Mouse (Mus musculus) cortical plate, adult 2 months (tissue): ENCODE measurements around the gene Chn2. TPM values are rescaled to one million over a fixed set of nuclear protein-coding genes. Genes with fewer than 3 reads are reported as not detected.

Experiments
- H3K27ac ChIP-seq: fragments of 200-500 bp; 2 replicates; pipeline ENCODE4 v1.5.1; 2012; ENCODE audit warnings: low read length, control low read depth, inconsistent platforms; ENCODE audit not compliant: insufficient read depth
- H3K4me1 ChIP-seq: fragments of 200-500 bp; 2 replicates; pipeline ENCODE4 v1.6.1; 2011; ENCODE audit warnings: low read length; ENCODE audit not compliant: control insufficient read depth, insufficient read depth
- H3K4me3 ChIP-seq: fragments of 200-500 bp; 2 replicates; pipeline ENCODE4 v1.5.1; 2011; ENCODE audit warnings: mild to moderate bottlenecking, low read length, control low read depth; ENCODE audit not compliant: insufficient read depth
- CTCF ChIP-seq: fragments of 200-500 bp; IDR thresholded peaks from 2 replicates; pipeline ENCODE4 v1.5.1; 2011; ENCODE audit warnings: mild to moderate bottlenecking, control low read depth, low read length; ENCODE audit not compliant: insufficient read depth; ENCODE audit errors: extremely low read depth
- POLR2A ChIP-seq: fragments of 200-500 bp; IDR thresholded peaks from 2 replicates; pipeline ENCODE4 v1.6.1; 2011; ENCODE audit warnings: mild to moderate bottlenecking, low read length, control low read depth; ENCODE audit not compliant: insufficient read depth; ENCODE audit errors: extremely low read depth
- polyA plus RNA-seq: library from polyadenylated mRNA; depleted of rRNA; stranded (reverse); fragments of >200 nt; gene quantifications from 2 replicates; pipeline ENCODE4 v1.2.3, GENCODE M21; 2012

Chn2 gene
- polyA plus RNA-seq, 1 experiment = 54.9 TPM

DNA sequence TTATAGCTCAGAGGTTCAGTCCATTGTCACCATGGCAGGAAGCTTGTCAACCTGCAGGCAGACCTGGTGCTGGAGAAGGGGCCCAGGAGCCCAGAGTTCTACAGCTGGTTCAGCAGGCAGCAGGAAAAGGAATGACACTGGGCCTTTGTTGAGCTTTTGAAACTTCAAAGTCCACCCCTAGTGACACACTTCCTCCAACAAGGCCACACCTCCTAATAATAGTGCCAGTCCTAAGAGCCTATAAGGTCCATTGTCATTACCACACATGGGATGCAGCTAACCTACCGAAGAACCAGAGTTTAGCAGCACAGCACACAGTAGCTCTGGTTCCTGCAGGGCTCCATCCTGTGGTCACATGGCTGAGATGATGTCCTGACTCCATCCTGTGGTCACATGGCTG is 13.3 kb downstream of the Chn2 start:
- no peak for TF ChIP-seq CTCF
- Histone ChIP-seq H3K4me1 (peaks cover 7% of the 10 kb centered on the region; the same call in 1 of the 2 replicates), H3K27ac (no peak overlapping the region), H3K4me3 (no peak overlapping the region)

DNA sequence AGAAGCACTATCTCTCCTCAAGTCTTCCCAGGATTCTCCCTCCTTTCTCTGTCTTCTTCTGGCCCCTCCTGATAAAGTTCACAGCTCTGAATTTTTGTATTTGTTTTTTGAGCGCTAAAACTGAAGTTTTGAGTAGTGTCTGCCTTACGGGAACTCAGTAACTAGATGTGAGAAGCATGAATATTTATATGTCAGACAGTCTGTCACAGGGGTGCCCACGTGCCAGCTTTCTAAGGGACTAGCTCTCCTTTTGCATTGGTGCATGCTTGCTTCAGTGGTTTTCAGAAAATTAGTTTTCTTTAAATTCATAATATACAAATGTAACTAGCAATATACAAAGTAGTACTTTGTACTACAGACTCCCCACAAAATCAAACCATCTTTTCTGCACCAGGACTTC is 14.0 kb downstream of the Chn2 start:
- Histone ChIP-seq H3K4me1 (peaks cover 7% of the 10 kb centered on the region; the same call in 1 of the 2 replicates), H3K27ac (no peak overlapping the region), H3K4me3 (no peak overlapping the region)
- no peak for TF ChIP-seq POLR2A

DNA sequence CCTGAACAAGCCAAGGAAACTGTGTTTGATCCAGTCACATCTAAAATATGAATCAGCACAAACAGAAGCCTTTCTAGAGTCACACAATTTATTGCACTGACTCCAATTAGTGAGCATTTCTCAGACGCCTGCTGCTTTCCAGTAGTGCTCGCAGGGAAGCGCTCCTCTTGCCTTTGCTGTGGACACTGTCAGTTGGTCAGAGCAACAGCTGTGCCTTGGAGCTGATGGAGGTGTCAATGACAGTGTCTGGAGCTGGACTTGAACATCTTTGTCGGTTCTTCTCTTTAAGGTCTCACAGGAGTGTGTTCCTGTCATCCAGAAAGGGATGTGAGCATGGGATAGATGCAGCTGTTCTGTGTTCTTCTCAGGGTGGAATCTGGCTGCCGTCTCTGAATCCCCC is 16.0 kb downstream of the Chn2 start:
- TF ChIP-seq POLR2A (no peak), CTCF (no peak)
- no peak overlapping the region for H3K27ac ChIP-seq
- peaks cover 7% of the 10 kb centered on the region; the same call in 1 of the 2 replicates for H3K4me1 ChIP-seq
- no peak overlapping the region for H3K4me3 ChIP-seq

DNA sequence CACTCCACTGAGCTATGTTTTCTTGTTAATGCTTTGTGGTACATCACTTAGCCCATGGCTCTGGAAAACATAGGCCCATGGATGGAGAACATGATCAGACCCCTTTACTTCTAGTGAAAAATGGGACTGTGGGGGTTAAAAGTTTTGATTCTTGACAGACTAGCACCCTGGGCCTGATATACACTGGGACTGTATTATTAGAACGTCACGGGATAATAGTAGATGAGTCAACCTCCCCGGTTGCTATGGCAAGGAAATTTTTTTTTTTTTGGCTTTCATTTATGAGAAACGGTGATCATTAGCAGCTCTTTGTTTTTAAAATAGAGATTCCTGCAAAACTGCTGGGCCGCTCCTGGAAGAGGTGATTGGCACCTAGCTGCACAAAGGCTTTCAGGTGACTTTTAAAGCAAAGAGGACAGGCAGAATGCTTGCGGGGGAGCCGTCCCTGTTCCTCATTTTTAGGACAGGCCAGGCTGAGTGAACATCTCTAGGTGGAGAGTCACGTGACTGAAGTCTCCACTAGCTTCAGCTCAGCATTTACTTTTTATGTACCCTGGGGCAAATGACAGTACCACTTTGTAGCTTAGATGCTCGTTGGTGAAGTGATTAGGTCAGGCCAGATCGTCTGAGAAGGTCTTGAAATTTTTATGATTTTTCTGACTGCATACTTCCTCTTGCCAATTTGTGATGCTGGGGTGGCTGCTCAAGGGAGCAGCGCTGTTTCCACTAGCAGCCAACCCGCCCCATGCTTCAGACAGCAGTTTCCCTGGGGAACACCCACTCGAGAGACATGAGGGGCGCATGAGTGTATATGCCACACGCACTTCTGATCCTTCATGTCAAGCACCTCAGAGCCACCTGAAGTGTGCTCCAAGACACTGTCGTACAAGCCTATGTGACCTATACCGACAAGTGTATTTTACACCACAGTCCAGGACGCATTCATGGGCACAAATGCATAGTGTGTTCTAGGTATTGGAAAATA is 17.5 kb downstream of the Chn2 start:
- H3K4me1 ChIP-seq = peaks cover 7% of the 10 kb centered on the region; the same call in 1 of the 2 replicates
- no peak overlapping the region for H3K4me3 ChIP-seq
- H3K27ac ChIP-seq = no peak overlapping the region
- no peak for TF ChIP-seq POLR2A
- no peak for TF ChIP-seq CTCF

DNA sequence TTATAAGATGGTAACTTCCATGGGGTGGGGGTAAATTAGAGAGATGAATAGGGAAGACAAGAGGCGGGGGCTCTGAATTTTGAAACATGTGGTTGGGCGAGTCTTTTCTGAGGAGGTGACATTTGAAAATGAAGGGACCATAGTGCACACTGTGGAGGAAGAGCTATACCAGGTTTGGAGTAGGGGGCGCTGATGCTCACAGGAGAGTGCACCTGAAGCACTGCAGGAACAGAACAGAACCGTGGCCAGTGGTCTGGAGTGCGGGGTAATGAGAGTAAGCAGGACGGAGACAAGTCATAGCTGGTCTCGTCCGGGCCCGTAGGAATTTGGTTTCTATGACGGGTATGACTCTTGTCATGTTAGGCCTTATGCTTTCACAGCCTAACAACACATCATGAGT is 18.3 kb downstream of the Chn2 start:
- Histone ChIP-seq H3K4me1 (peaks cover 7% of the 10 kb centered on the region; the same call in 1 of the 2 replicates), H3K27ac (no peak overlapping the region), H3K4me3 (no peak overlapping the region)
- no peak for TF ChIP-seq POLR2A
- no peak for TF ChIP-seq CTCF

DNA sequence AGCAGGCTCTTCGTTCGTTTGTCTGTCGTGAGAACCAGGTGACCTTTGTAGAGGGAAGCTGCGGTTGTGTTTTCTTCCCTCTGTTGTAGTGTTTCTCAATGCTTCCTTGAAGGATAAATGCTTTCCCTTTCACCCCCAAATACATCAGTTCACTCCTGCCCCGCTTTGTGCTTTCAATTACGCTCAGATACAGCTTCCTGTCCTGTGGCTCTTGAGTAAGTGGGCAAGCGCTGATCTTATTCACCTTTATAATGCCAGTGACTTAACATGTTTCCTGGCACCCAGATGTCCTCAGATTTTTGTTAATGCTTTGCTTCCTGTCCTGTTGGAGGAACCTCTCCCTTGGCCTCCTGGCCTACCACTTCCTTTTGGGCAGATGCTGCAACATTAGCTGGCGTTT is 19.5 kb downstream of the Chn2 start:
- Histone ChIP-seq H3K4me1 (peaks cover 6% of the 10 kb centered on the region; the same call in 1 of the 2 replicates), H3K4me3 (no peak overlapping the region), H3K27ac (no peak overlapping the region)
- TF ChIP-seq POLR2A = no peak
- TF ChIP-seq CTCF = no peak

DNA sequence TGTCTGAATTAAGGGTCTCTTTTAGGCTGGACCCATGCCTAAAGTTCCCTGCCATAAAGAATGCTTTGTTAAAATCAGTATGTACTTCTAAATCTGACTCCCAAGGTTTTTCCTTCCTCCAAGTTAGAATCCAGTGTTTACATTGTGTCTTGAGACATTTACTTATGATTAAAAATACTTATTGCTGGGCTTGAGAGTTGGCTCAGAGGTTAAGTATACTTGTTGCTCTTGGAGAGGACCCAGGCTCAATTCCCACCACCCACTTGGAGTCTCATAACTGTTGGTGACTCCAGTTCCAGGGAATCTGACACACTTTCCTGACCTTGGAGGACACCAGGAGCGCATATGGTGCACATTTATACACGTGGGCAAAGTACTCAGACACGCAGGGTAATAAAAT is 20.9 kb downstream of the Chn2 start:
- H3K4me3 ChIP-seq = no peak overlapping the region
- H3K4me1 ChIP-seq = peaks cover 6% of the 10 kb centered on the region; the same call in 1 of the 2 replicates
- no peak for TF ChIP-seq POLR2A
- TF ChIP-seq CTCF = no peak
- H3K27ac ChIP-seq = no peak overlapping the region

DNA sequence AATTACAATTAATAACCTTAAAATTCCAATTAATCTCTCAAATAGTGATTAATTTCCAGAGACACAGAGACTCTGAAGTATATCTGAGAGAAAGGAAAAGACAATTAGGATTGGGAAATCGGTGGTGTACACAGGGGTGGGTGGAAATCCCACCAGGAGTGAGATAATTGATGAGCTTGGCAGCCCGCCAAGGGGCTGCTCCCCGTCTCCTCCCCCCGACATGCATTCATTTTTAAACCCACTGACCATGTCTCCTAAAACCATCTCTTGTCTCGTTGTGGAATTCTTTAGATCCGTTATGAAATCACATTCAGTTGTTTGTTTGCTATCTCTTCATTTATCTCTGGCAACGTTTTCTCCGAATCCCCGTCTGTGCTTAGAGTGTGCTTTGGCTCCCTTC is 22.0 kb downstream of the Chn2 start:
- TF ChIP-seq CTCF (no peak), POLR2A (no peak)
- Histone ChIP-seq H3K4me1 (peaks cover 3% of the 10 kb centered on the region; the same call in 1 of the 2 replicates), H3K4me3 (no peak overlapping the region), H3K27ac (no peak overlapping the region)

DNA sequence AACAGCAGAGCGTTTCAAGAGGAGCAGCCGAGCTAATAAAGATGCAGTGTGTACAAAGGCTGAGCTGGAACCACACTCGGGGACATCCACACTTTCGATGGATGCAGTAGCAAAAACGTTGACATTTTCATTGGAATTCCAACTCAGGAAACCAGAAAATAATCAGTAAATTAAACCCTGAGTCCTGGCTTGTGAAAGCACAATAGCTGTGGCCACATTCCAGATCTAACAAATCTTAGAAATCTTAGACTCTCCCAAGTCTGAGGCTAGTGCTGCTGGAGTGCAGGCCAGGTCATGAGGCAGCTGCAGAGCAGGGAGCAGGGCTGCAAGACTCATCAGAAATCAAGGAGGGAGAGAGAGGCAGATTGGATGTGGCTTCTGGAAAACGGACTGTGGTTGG is 24.5 kb downstream of the Chn2 start:
- no peak overlapping the region for H3K27ac ChIP-seq
- no peaks in the 10 kb centered on the region for H3K4me1 ChIP-seq
- TF ChIP-seq CTCF (no peak), POLR2A (no peak)
- no peak overlapping the region for H3K4me3 ChIP-seq

DNA sequence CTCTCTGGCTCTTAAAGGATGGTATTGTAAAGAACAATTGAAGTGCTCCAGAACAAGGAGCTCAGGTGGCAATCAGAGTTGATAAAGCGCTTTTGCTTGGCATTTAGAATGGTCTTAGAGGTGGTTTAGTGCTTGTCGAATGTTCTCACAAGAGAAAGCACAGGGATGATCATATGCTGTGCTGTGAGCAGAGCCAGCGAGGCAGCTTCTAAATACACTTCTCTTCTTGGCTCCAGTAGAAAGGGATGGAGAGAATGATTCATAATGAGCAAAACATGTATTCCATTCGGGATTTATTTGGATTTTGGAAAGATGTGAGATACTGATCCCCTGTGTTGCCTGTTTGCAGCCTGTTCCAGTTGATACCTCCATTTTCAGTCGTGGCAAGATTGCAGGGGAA is 28.0 kb downstream of the Chn2 start:
- 0 out of 2 replicates have a peak, but pooled peaks cover 4% of the 10 kb centered on the region for H3K4me1 ChIP-seq
- H3K27ac ChIP-seq = no peak overlapping the region
- no peak overlapping the region for H3K4me3 ChIP-seq
- TF ChIP-seq CTCF (no peak), POLR2A (no peak)
